Mouse (Mus musculus): ENCODE measurements at regions not wholly inside any gene's neighbourhood (a gene's known extent, or its start where the extent isn't known, plus 50 kb on each side); places are given as distances from the start of the nearest gene placed in this dataset.

GRCm38 (mm10) chr6:140299653-140300052, 124.2 kb upstream of the Plekha5 start:
- peak; percentile 26 for DNase-seq

- DNase-seq, result no peak
Observed at GRCm38 (mm10) chr6:140297969-140298554, 125.8 kb upstream of the Plekha5 start.

- DNase-seq, result no peak
Observed at GRCm38 (mm10) chr6:140297561-140297960, 126.3 kb upstream of the Plekha5 start.

- DNase-seq, result peak; percentile 23
Observed at GRCm38 (mm10) chr6:140290109-140290508, 133.7 kb upstream of the Plekha5 start.

- DNase-seq, result peak; percentile 40
Observed at GRCm38 (mm10) chr6:140288799-140289198, 135.1 kb upstream of the Plekha5 start.

GRCm38 (mm10) chr6:140282285-140282577, 141.6 kb upstream of the Plekha5 start:
- no peak for DNase-seq

GRCm38 (mm10) chr6:140281488-140282284, 142.2 kb upstream of the Plekha5 start:
- DNase-seq, result peak; percentile 66

GRCm38 (mm10) chr6:140280817-140281475, 142.9 kb upstream of the Plekha5 start:
- DNase-seq, result peak; percentile 82

GRCm38 (mm10) chr6:140279736-140280370, 144.0 kb upstream of the Plekha5 start:
- DNase-seq, result no peak

- DNase-seq, result peak; percentile 6
Observed at GRCm38 (mm10) chr6:140278750-140279149, 145.1 kb upstream of the Plekha5 start.

GRCm38 (mm10) chr6:140270592-140270991, 153.3 kb upstream of the Plekha5 start:
- no peak for DNase-seq

- no peak for DNase-seq
Observed at GRCm38 (mm10) chr6:140268315-140269070, 155.4 kb upstream of the Plekha5 start.

GRCm38 (mm10) chr6:140263920-140264319, 159.9 kb upstream of the Plekha5 start:
- no peak for DNase-seq

GRCm38 (mm10) chr6:140261813-140262212, 162.0 kb upstream of the Plekha5 start:
- peak; percentile 26 for DNase-seq

GRCm38 (mm10) chr6:140258761-140259160, 165.1 kb upstream of the Plekha5 start:
- no peak for DNase-seq

- DNase-seq, result peak; percentile 49
Observed at GRCm38 (mm10) chr6:140258101-140258500, 165.8 kb upstream of the Plekha5 start.

- no peak for DNase-seq
Observed at GRCm38 (mm10) chr6:140251527-140251926, 172.3 kb upstream of the Plekha5 start.

GRCm38 (mm10) chr6:140243411-140244151, 180.3 kb upstream of the Plekha5 start:
- no peak for DNase-seq

GRCm38 (mm10) chr6:140239356-140239755, 184.5 kb upstream of the Plekha5 start:
- peak; percentile 69 for DNase-seq

- DNase-seq, result no peak
Observed at GRCm38 (mm10) chr6:140231537-140231936, 190.3 kb upstream of the Plcz1 start.

- DNase-seq, result peak; percentile 70
Observed at GRCm38 (mm10) chr6:140229295-140229694, 188.0 kb upstream of the Plcz1 start.

- DNase-seq, result no peak
Observed at GRCm38 (mm10) chr6:140228741-140229140, 187.5 kb upstream of the Plcz1 start.

Measured in kidney, postnatal 14 days (tissue).